Mouse (Mus musculus) E14TG2a.4 (cell line): ENCODE measurements around the gene Pecr.
A peak's percentile ranks its signal among the peaks of the same experiment; 100 is the strongest.

Experiments
- H3K27me3 ChIP-seq: 2 replicates; pipeline ENCODE4 v1.6.1; 2014; ENCODE audit warnings: low read length, control low read depth; ENCODE audit not compliant: insufficient read depth
- H3K36me3 ChIP-seq: 2 replicates; pipeline ENCODE4 v1.6.1; 2014; ENCODE audit warnings: low read length, control low read depth; ENCODE audit not compliant: insufficient read depth
- H3K4me1 ChIP-seq: replicated peaks from 2 replicates; pipeline ENCODE4 v1.6.1; 2014; ENCODE audit warnings: low read depth, low read length, control low read depth
- H3K4me3 ChIP-seq: replicated peaks from 2 replicates; pipeline ENCODE4 v1.5.1; 2014; ENCODE audit warnings: mild to moderate bottlenecking, low read length
- H3K9me3 ChIP-seq: 2 replicates; pipeline ENCODE4 v1.6.1; 2014; ENCODE audit warnings: low read length, control low read depth
- CTCF ChIP-seq: conservative IDR thresholded peaks from 2 replicates; pipeline ENCODE4 v1.5.1; 2014; ENCODE audit warnings: low read length
- NANOG ChIP-seq: IDR thresholded peaks from 2 replicates; pipeline ENCODE4 v1.6.1; 2014; ENCODE audit warnings: borderline replicate concordance, low read length, mixed read lengths
- POU5F1 ChIP-seq: IDR thresholded peaks from 2 replicates; pipeline ENCODE4 v1.6.1; 2014; ENCODE audit warnings: low read length, borderline replicate concordance

The Pecr gene

DNA sequence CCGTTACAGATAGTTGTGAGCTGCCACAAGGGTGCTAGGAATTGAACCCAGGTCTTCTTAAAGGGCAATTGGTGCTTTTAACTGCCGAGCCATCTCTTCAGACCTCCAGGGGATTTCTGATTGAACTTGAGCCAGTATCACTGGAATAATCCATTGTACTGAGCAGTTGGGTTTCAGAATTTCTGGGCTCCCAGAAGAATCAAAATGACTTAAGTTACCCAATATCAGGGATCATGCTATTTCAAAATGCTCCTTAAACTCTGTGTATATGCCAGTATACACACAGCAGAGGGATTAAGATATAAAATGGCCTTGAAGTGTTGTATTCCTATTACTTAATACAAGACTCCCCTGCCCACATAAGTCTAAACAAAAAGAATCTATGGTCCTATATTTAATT, 7.8 kb upstream of the Pecr start:
- H3K4me3 ChIP-seq: no peak overlapping the region
- no peaks in the 10 kb centered on the region for H3K4me1 ChIP-seq
- peaks cover 24% of the 10 kb centered on the region for H3K27me3 ChIP-seq
- H3K9me3 ChIP-seq: no peaks in the 10 kb centered on the region
- TF ChIP-seq CTCF (no peak), NANOG (no peak), POU5F1 (no peak)
- no peaks in the 10 kb centered on the region for H3K36me3 ChIP-seq

DNA sequence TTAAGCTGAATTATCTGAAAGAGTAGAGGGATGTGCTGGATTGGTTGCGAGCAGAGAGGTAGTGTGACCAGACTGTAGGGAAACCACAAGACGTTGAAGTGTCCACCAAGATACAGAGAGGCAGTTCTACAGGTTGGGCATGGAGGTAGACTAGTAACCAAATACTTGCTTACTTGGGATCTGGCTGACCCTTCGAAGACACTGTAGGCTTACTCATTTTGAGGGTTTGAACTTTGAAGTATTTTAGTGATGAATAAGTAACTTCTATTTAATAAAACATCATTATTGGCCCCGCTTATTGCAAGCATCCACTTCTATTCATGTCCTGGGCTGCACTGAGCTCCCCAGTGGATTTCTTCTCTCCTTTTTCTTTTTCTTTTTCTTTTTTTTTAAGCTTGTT, 7.3 kb upstream of the Pecr start:
- H3K9me3 ChIP-seq: no peaks in the 10 kb centered on the region
- no peaks in the 10 kb centered on the region for H3K36me3 ChIP-seq
- H3K27me3 ChIP-seq: peaks cover 28% of the 10 kb centered on the region
- no peaks in the 10 kb centered on the region for H3K4me1 ChIP-seq
- H3K4me3 ChIP-seq: no peak overlapping the region
- no peak for TF ChIP-seq POU5F1

DNA sequence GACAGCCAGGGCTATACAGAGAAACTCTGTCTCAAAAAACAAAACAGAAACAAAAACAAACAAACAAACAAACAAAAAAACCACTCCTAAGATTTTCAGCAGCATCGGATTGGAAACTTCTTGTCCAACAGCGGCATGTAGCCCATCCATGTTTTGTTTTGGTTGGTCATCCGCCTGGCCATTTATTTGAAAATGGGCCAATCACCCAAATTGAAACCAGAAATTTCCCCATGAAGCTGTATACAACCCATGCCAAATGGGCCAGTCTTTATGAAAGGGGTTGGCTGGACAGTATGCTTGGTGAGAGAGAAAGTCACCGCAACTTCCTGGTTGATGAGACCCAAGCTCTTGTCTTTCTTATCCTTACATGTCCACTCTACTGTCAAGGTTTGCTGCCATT, 6.8 kb upstream of the Pecr start:
- H3K4me3 ChIP-seq: no peak overlapping the region
- H3K27me3 ChIP-seq: peaks cover 33% of the 10 kb centered on the region
- H3K9me3 ChIP-seq: no peaks in the 10 kb centered on the region
- TF ChIP-seq POU5F1 (no peak), NANOG (no peak), CTCF (no peak)
- no peaks in the 10 kb centered on the region for H3K4me1 ChIP-seq
- no peaks in the 10 kb centered on the region for H3K36me3 ChIP-seq

DNA sequence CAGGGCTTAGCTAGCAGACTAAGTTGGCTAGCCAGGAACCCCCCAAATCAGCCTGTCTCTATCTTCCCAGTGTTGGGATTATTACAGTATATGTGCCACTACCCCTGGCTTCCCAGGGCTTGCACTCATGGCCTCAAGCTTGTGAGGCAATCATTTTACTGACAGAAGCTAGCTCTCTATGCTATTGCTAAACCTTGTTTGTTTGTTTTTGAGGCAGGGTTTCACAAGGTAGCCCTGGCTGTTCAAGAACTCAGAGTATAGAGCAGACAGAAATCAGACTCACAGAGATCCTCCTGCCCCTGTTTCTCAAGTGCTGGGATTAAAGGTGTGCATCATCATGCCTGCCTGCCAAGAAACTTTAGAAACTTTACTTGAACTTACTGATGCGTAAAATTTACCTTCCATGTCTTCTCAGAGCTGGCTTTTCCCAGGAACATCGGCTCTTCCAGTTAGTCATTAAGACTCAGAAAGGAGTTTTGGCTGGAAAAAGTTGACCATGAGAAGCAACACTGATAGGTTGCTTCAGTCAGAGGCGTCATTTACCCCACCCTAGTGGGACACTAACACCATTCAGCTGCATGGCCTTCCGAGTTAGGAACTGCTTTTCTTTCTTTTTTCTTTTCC, 4.5 kb upstream of the Pecr start:
- Histone ChIP-seq H3K36me3 (no peaks in the 10 kb centered on the region), H3K27me3 (peaks cover 47% of the 10 kb centered on the region), H3K4me3 (no peak overlapping the region), H3K9me3 (no peaks in the 10 kb centered on the region), H3K4me1 (peaks cover 5% of the 10 kb centered on the region)
- TF ChIP-seq POU5F1: no peak
- TF ChIP-seq CTCF: no peak
- no peak for TF ChIP-seq NANOG

DNA sequence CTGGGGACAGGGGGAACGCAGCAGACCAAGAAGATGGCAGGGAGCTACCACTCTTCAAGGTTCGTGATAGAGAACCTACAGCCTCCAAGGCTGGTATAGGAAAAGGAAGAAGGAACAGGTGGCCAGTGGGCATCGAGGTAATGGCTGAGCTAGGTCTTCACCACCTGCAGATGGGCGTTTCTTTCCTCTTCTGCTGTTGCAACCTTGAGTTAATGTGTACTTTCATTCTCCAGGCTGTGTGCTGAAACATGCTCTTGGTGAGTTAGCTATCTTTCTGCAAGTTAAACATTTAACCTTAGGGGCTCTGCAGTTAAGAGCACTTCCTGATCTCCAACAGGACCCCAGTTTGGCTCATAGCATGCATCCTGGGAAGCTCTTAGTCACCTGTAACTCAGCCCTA, 3.8 kb upstream of the Pecr start:
- Histone ChIP-seq H3K9me3 (no peaks in the 10 kb centered on the region), H3K4me3 (no peak overlapping the region), H3K27me3 (peaks cover 47% of the 10 kb centered on the region), H3K4me1 (peaks cover 11% of the 10 kb centered on the region), H3K36me3 (no peaks in the 10 kb centered on the region)
- TF ChIP-seq POU5F1 (no peak), NANOG (no peak), CTCF (no peak)

DNA sequence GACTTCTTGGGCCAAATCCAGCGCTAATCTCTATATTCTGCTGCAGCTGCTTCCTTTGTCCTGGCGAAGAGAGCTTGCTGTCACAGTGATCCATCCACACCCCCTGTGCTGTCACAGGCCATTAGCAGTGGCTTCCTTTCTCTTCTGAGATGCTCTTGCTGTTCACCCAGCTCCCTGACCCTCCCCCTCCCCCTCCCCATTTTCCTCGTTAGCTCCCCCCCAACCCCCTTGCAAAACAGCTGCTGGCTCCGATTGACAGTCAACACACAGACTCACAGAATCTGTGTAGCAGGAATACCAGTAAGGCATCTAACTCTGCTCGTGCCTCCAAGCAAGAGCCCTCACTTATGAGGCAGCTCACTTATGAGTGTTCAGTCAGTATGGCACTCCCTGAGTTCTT, 2.8 kb upstream of the Pecr start:
- peaks cover 19% of the 10 kb centered on the region for H3K4me1 ChIP-seq
- H3K36me3 ChIP-seq: no peaks in the 10 kb centered on the region
- H3K4me3 ChIP-seq: no peak overlapping the region
- TF ChIP-seq CTCF (no peak), NANOG (no peak), POU5F1 (no peak)
- peaks cover 45% of the 10 kb centered on the region for H3K27me3 ChIP-seq
- no peaks in the 10 kb centered on the region for H3K9me3 ChIP-seq

DNA sequence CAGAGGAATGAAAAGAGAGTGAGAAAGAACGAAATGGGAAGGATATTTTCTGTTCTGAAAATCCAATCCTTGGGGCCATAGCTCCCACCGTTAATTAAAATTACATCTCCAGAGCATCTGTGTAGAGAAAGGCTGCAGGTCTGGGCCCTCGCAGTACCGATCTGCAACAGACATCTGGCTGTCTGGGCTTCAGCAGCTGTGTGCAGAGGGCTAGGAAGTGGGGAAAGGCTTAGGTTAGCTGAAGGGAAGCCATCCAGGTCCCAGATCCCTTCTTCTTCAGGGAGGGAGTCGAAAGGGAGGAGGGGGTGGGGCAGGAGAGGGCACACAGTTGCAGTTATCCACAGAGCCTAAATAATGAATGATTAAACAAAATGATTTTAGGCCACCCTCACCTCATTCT, 425 bp upstream of the Pecr start:
- Histone ChIP-seq H3K9me3 (no peaks in the 10 kb centered on the region), H3K27me3 (peaks cover 45% of the 10 kb centered on the region), H3K4me3 (peak overlapping the region; percentile 93), H3K4me1 (peaks cover 19% of the 10 kb centered on the region), H3K36me3 (0 out of 2 replicates have a peak, but pooled peaks cover 5% of the 10 kb centered on the region)
- TF ChIP-seq NANOG (no peak), CTCF (no peak), POU5F1 (no peak)

DNA sequence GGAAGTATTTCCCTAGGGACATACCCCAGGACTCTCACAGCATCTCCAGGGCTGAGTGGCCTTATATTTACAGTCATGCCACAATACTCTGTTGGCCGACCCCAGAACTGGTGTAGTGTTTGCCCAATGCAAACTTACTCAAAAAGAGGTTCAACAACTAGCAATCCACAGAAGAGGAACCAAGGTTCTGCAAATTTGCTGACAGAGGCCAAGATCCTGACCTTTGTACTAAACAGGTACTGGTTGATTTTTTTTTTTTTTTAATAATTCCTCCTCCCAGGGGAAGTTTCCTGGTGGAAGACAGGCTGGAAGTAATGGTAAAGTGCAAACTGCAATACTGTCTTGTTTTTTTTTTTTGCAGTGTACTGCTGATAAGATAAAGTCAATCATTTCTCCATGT, 1.5 kb downstream of the Pecr start:
- no peak overlapping the region for H3K4me3 ChIP-seq
- H3K9me3 ChIP-seq: no peaks in the 10 kb centered on the region
- H3K36me3 ChIP-seq: peaks cover 8% of the 10 kb centered on the region; the same call in 1 of the 2 replicates

DNA sequence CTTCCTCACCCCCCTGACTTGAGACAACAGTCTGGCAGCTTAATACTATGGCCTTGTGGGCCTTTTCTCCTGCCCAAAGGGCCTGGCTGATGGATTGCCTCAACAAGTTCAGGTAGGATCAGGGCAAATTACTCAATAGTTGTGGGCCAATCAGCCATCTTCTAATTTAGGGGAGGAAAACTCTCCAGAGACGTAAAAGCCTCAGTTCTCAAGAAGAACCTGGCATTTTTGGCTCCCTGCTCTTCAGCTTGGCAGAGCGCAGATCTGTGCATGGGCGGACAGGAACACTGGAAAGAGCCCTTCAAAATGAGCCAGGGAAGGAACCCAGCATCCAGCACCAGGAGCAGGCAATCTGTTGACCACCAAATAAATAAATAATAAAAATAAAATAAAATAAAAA, 6.0 kb downstream of the Pecr start:
- Histone ChIP-seq H3K4me3 (no peak overlapping the region), H3K27me3 (no peaks in the 10 kb centered on the region), H3K36me3 (peaks cover 47% of the 10 kb centered on the region), H3K4me1 (peaks cover 20% of the 10 kb centered on the region), H3K9me3 (no peaks in the 10 kb centered on the region)
- no peak for TF ChIP-seq POU5F1
- TF ChIP-seq NANOG: no peak
- no peak for TF ChIP-seq CTCF

More for the DNA sequence above, 1.5 kb downstream of the Pecr start:
- Histone ChIP-seq H3K27me3 (peaks cover 28% of the 10 kb centered on the region), H3K4me1 (peaks cover 24% of the 10 kb centered on the region)
- TF ChIP-seq NANOG: no peak
- no peak for TF ChIP-seq CTCF
- no peak for TF ChIP-seq POU5F1
